ENCODE assay signal across 8 mouse cellular contexts in the genomic region with DNA sequence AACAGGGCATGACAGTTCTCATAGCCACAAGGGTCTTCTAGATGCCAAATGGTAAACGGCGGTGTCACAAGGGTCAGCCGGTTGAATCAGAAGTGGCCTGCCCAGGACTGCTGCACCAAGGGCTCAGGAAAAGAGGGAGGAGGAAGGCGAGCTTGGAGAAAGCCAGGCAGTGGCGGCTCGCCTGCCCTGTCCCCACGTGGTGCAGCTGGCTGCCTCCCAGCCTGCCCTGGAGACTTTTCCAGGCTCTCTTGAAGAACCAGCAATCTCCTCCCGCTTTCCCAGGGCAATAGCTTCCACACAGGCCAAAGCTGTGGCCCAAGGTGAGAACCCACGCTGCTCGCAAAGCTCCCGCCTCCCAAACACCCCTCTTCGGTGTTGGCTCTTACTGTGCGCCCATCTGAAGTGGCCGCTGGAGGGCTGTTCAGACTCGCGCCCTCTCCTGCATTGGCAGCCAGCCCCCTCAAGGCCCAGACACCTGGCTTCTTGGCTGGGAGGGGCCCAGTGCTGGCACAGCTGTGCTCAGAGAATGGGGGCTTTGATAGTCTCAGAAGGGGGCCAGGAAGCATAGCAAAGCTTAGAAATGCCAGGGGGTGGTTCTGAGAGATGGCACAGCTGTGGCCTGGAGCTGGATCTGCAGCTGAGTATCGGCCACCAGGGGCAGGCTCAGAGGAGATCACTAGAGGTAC. TPM values are rescaled to one million over a fixed set of nuclear protein-coding genes. Genes with fewer than 3 reads are reported as not detected.
DNase-seq lines count a peak whose midpoint lies in the region; ATAC-seq lines count a peak whose summit lies in the region.

No protein-coding gene starts in this region.

- peaks cover 75% of the 10 kb centered on the region for H3K27me3 ChIP-seq in lung, embryonic 15.5 days

- peaks cover 2% of the 10 kb centered on the region; the same call in 1 of the 2 replicates for H3K9me3 ChIP-seq in lung, embryonic 15.5 days

- peaks cover 24% of the 10 kb centered on the region for H3K4me1 ChIP-seq in lung, embryonic 15.5 days

- H3K27ac ChIP-seq in lung, embryonic 15.5 days: no peak overlapping the region

- ATAC-seq in lung, embryonic 15.5 days (ENCODE audit: borderline replicate concordance, extremely low read depth, low FRiP score, low TSS enrichment): peak; percentile 71

- WGBS in lung, embryonic 15.5 days: 2% methylated on average over 17 of the region's 17 CpGs

- peak; percentile 52 to 68 for DNase-seq in cerebellum, postnatal 14 days
- DNase-seq in cerebellum, adult 9-11 months: no peak
- DNase-seq in retina, postnatal 1 day: peak; percentile 36
- DNase-seq in retina, embryonic 14.5 days (ENCODE audit: low spot score): no peak
- DNase-seq in thymus, postnatal 25 days: peak; percentile 23
- no peak for DNase-seq in T-cell, adult 2 months (ENCODE audit: low spot score)
- DNase-seq in spleen, postnatal 4 days (ENCODE audit: low spot score in 2 of 2): no peak

- H3K4me3 ChIP-seq in lung, embryonic 15.5 days: peak overlapping the region; percentile 4; the same call in 1 of the 2 replicates

- H3K4me2 ChIP-seq in lung, embryonic 15.5 days: peak overlapping the region; percentile 24; the same call in 1 of the 2 replicates

- no peaks in the 10 kb centered on the region for H3K36me3 ChIP-seq in lung, embryonic 15.5 days

- H3K9ac ChIP-seq in lung, embryonic 15.5 days: no peak overlapping the region

RNA-seq across cellular contexts. Expression of gene Bcan, which starts 2.4 kb away (rescaled TPM):
- 0.07 and 0.18 TPM in 2 replicates for polyA plus RNA-seq in lung, embryonic 15.5 days (2015; fragmentation: Nextera tagmentation; extraction: Ambion mirVana)

RNA-seq across cellular contexts. Expression of gene Hapln2, which starts 24.9 kb away (rescaled TPM):
- polyA plus RNA-seq in lung, embryonic 15.5 days (2015; fragmentation: Nextera tagmentation; extraction: Ambion mirVana): 0.07 and 0.23 TPM in 2 replicates

RNA-seq across cellular contexts. Expression of gene Nes, which starts 31.6 kb away (rescaled TPM):
- polyA plus RNA-seq in lung, embryonic 15.5 days (2015; fragmentation: Nextera tagmentation; extraction: Ambion mirVana): 30.1 and 32.4 TPM in 2 replicates

RNA-seq across cellular contexts. Expression of gene Gpatch4, which starts 40.5 kb away (rescaled TPM):
- 30.6 and 31.6 TPM in 2 replicates for polyA plus RNA-seq in lung, embryonic 15.5 days (2015; fragmentation: Nextera tagmentation; extraction: Ambion mirVana)

RNA-seq across cellular contexts. Expression of gene Crabp2, which starts 54.0 kb away (rescaled TPM):
- polyA plus RNA-seq in lung, embryonic 15.5 days (2015; fragmentation: Nextera tagmentation; extraction: Ambion mirVana): 8.1 and 10.4 TPM in 2 replicates

Comparison
In these comparisons a context has a peak if more than half of its experiments do, and no peak if none do; other contexts are left out.
1. DNase-seq: peak in cerebellum, postnatal 14 days (2 of 2), retina, postnatal 1 day (single experiment) and thymus, postnatal 25 days (single experiment); none in cerebellum, adult 9-11 months (single experiment), retina, embryonic 14.5 days (single experiment), T-cell, adult 2 months (single experiment) and spleen, postnatal 4 days (0 of 2).